Mouse (Mus musculus): ENCODE results near the gene Irx2. TPM values are rescaled to one million over a fixed set of nuclear protein-coding genes. Genes with fewer than 3 reads are reported as not detected.

Gene Irx2
- total RNA-seq, 2 experiments from 2014 or later, result not detected

DNA sequence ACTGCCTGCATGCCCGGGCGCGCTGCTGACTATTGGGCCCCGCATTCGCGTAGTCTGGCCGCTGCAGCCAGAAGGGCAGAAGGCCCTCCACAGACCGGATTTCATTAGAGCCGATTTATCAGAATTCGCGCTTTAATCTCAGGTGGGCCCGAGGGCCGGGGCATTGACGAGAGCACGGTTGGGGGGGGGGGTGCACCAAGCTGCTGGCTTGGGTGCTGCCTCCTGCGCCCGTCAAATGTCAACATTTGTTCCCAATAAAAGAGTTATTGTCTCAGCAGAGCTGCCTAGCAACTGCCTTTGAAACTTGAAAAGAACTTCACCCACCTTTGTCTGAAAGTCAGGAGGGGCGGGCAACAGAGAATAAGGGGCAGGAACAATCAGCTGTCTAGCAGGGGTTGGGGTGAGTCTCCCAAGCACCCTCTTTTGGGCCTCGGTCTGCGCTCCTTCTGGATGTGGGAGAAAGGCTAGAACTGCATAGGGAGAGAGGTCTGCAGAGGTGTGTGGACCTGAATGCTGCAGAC is 7.8 kb downstream of the Irx2 start:
- DNase-seq (ENCODE audit: low spot score), result no peak

GRCm38 (mm10) chr13:72637536-72637935 is 8.9 kb downstream of the Irx2 start:
- DNase-seq (ENCODE audit: low spot score), result no peak

- no peak for DNase-seq (ENCODE audit: low spot score)
These were observed 9.9 kb downstream of the Irx2 start for GRCm38 (mm10) chr13:72638401-72639130.

GRCm38 (mm10) chr13:72639441-72640130 is 11.0 kb downstream of the Irx2 start:
- no peak for DNase-seq (ENCODE audit: low spot score)

DNA sequence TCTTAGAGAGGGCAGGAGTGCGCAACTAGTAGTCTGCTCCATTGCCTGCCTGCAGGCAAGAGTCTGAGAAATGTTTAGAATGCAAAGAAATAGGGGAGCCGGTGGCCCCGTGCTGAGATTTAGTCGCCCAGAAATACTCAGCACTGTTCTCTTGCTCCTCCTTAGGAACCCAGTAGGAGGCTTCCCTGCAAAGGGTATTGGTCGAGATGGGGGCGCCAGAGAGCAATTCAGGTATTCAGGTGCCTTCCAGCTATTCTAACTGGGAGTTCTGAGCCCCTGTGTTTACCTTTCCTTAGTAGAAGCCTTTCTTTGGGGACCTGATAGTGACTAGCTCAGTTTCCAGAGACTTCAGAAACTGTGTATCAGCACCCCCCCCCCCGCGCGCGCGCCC is 11.5 kb downstream of the Irx2 start:
- no peak for DNase-seq (ENCODE audit: low spot score)

- no peak for DNase-seq (ENCODE audit: low spot score)
These were observed 27.8 kb downstream of the Irx2 start for GRCm38 (mm10) chr13:72656447-72656846.

DNA sequence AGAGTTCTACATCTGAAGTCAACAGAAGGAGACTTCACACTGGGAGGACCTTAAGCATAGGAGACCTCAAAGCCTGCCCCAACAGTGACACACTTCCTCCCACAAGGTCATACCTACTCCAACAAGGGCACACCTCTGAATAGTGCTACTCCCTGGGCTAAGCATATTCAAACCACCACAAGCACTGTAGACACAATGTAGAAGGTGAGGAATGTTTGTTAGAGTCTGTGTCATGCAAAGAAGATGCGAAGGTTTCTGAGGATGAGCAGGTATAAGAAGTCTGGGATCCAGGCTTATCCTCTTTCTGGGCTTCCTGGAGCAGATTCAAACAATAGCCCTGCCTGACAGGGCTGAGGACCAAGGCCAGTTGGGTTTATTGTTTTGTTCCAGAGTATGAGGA is 47.2 kb downstream of the Irx2 start:
- DNase-seq (ENCODE audit: low spot score), result no peak

All from gastrocnemius, adult 18-20 months (tissue).